Mouse (Mus musculus): ENCODE measurements around the gene Dynlrb2. TPM values are rescaled to one million over a fixed set of nuclear protein-coding genes. Genes with fewer than 3 reads are reported as not detected.

Dynlrb2 gene
- total and polyA plus RNA-seq, 3 experiments = not detected

DNA sequence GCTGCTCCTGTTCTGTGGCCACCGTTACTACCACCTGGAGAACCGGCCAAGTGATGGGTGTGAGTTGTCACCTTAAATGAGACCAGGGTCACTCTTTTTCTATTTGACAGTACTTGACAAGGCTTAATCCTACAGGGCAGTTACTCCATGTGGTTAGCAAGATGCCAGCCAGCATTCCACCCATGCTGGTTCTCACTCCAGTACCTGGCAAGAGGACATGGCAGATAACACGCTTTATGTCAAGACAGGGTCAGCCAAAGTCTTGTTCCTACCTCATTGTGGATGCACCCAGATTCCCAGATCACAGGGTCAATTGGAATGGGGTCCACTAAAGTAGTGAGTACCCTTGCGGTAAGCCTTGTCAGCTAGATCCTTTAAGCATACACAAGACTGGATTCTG is 16.4 kb downstream of the Dynlrb2 start:
- no peak overlapping the region for H3K4me3 ChIP-seq (replicated peaks in 1 of 3; ENCODE audit: low read depth in 2 of 3, low read length in 2 of 3, poor library complexity in 1 of 3)
- H3K27ac ChIP-seq (ENCODE audit: insufficient read depth, low read depth) = no peak overlapping the region
- H3K27me3 ChIP-seq (replicated peaks) = no peaks in the 10 kb centered on the region
- no peaks in the 10 kb centered on the region for H3K4me1 ChIP-seq (ENCODE audit: control insufficient read depth in 1 of 2, insufficient read depth in 2 of 2)
- no peaks in the 10 kb centered on the region for H3K79me2 ChIP-seq (replicated peaks; ENCODE audit: control insufficient read depth, extremely low read depth, insufficient read depth, poor library complexity, severe bottlenecking)
- peaks cover 18% of the 10 kb centered on the region for H3K9me3 ChIP-seq (replicated peaks; ENCODE audit: low read length)
- H3K36me3 ChIP-seq (replicated peaks in 1 of 2; ENCODE audit: control insufficient read depth in 1 of 2, insufficient read depth in 1 of 2, low read length in 1 of 2) = no peaks in the 10 kb centered on the region
- no peak overlapping the region for H3K4me2 ChIP-seq (ENCODE audit: insufficient read depth, low read depth, poor library complexity, severe bottlenecking)
- in situ Hi-C loops (cut with MboI; ENCODE audit: low pct_ligation_motif_present, low pct_unique_long_range_greater_than_20kb, low sequenced_read_pairs) = no loop called here
- dilution Hi-C loops (cut with MboI; ENCODE audit: extremely low pct_ligation_motif_present, extremely low pct_unique_long_range_greater_than_20kb, low sequenced_read_pairs) = no loop called here
- no peak for DNase-seq (ENCODE audit: extremely low read depth)
- H3K9ac ChIP-seq (ENCODE audit: insufficient read depth, low read depth) = no peak overlapping the region
- TF ChIP-seq NRF1 (IDR thresholded peaks at IDR 0.05; ENCODE audit: low read depth, low read length) (no peak), MEF2A (IDR thresholded peaks at IDR 0.05; ENCODE audit: borderline replicate concordance, low read depth, low read length) (no peak), SIN3A (IDR thresholded peaks at IDR 0.05; ENCODE audit: low read length) (no peak), CHD2 (IDR thresholded peaks at IDR 0.05; ENCODE audit: low read length) (no peak), ZNF384 (IDR thresholded peaks at IDR 0.05; ENCODE audit: low read depth, low read length) (no peak), MAX (IDR thresholded peaks at IDR 0.05; ENCODE audit: low read length) (no peak), MAZ (IDR thresholded peaks at IDR 0.05; ENCODE audit: low read depth, low read length) (no peak), E2F4 (IDR thresholded peaks at IDR 0.05; ENCODE audit: insufficient replicate concordance, low read depth, low read length) (no peak), ELF1 (IDR thresholded peaks at IDR 0.05; ENCODE audit: low read depth, low read length) (no peak), MXI1 (IDR thresholded peaks at IDR 0.05; ENCODE audit: low read depth, low read length) (no peak), ZMIZ1 (IDR thresholded peaks at IDR 0.05; ENCODE audit: low read depth, low read length) (no peak)

DNA sequence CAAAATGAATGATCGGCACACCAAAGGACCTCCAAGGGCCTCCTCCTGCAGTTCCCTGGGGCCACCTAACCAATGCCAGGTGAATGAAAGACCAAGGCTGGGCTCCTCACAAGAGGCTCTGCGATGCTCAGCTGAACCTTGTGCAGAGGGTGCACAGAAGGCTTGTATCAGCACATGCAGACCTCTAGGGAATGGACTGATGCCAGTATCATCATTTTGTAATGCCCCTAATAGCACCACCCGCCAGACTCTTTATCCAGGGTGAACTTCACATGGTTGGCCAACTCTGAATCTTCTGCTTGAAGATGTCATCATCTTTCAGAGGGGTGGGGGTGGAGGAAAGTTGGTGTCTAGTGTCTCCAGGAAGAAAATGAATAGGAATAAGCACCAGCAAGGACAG is 16.9 kb downstream of the Dynlrb2 start:
- H3K4me1 ChIP-seq (ENCODE audit: control insufficient read depth in 1 of 2, insufficient read depth in 2 of 2) = no peaks in the 10 kb centered on the region
- TF ChIP-seq PAX5 (IDR thresholded peaks at IDR 0.05; ENCODE audit: low read length) (no peak), POLR2A (IDR thresholded peaks at IDR 0.05; ENCODE audit: low read depth, low read length) (no peak), SMC3 (IDR thresholded peaks at IDR 0.05; ENCODE audit: low read depth, low read length) (no peak), ETS1 (conservative IDR thresholded peaks at IDR 0.05; ENCODE audit: low read depth, low read length) (no peak), GABPA (IDR thresholded peaks at IDR 0.05; ENCODE audit: insufficient replicate concordance, low read depth, low read length) (no peak), IRF4 (IDR thresholded peaks at IDR 0.05; ENCODE audit: low read depth, low read length) (no peak), RAD21 (IDR thresholded peaks at IDR 0.05; ENCODE audit: low read depth, low read length) (no peak), ZKSCAN1 (IDR thresholded peaks at IDR 0.05; ENCODE audit: borderline replicate concordance, low read depth, low read length) (no peak)
- no peak overlapping the region for H3K4me2 ChIP-seq (ENCODE audit: insufficient read depth, low read depth, poor library complexity, severe bottlenecking)
- no peaks in the 10 kb centered on the region for H3K79me2 ChIP-seq (replicated peaks; ENCODE audit: control insufficient read depth, extremely low read depth, insufficient read depth, poor library complexity, severe bottlenecking)
- no peak overlapping the region for H3K27ac ChIP-seq (ENCODE audit: insufficient read depth, low read depth)
- peaks cover 14% of the 10 kb centered on the region for H3K9me3 ChIP-seq (replicated peaks; ENCODE audit: low read length)
- in situ Hi-C loops (cut with MboI; ENCODE audit: low pct_ligation_motif_present, low pct_unique_long_range_greater_than_20kb, low sequenced_read_pairs) (no loop called here), dilution Hi-C loops (cut with MboI; ENCODE audit: extremely low pct_ligation_motif_present, extremely low pct_unique_long_range_greater_than_20kb, low sequenced_read_pairs) (no loop called here)
- no peak for DNase-seq (ENCODE audit: extremely low read depth)
- H3K9ac ChIP-seq (ENCODE audit: insufficient read depth, low read depth) = no peak overlapping the region
- no peaks in the 10 kb centered on the region for H3K36me3 ChIP-seq (replicated peaks in 1 of 2; ENCODE audit: control insufficient read depth in 1 of 2, insufficient read depth in 1 of 2, low read length in 1 of 2)
- H3K27me3 ChIP-seq (replicated peaks) = no peaks in the 10 kb centered on the region
- H3K4me3 ChIP-seq (replicated peaks in 1 of 3; ENCODE audit: low read depth in 2 of 3, low read length in 2 of 3, poor library complexity in 1 of 3) = no peak overlapping the region

All from CH12.LX (cell line).